Mouse (Mus musculus): ENCODE results near the gene Lurap1. TPM values are rescaled to one million over a fixed set of nuclear protein-coding genes. Genes with fewer than 3 reads are reported as not detected.
A peak's percentile ranks its signal among the peaks of the same experiment; 100 is the strongest.

The Lurap1 gene
- polyA plus RNA-seq, 1 experiment from 2014 or later, result 2.2 TPM

DNA sequence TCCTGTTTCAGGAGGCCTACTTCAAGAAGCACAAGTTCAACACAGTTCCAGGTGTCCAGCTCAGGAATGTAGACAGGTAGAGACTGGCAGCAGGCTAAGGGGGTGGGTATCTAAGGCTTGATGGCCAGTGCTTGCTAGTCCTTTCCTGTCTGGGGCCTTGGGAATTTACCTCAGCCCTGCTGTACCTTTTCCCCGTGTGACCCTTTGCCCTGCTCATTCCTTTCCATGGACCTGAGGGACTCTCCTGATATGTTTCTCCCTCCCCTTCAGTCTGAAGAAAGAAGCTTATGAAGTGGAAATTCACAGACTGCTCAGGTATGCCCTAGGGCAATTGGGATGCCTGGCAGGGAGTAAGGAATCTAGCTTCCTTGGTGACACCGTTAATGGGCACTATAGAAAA lies 6.7 kb upstream of the Lurap1 start:
- H3K36me3 ChIP-seq, result peaks cover 72% of the 10 kb centered on the region
- 96% methylated on average over 2 of the region's 2 CpGs for WGBS

DNA sequence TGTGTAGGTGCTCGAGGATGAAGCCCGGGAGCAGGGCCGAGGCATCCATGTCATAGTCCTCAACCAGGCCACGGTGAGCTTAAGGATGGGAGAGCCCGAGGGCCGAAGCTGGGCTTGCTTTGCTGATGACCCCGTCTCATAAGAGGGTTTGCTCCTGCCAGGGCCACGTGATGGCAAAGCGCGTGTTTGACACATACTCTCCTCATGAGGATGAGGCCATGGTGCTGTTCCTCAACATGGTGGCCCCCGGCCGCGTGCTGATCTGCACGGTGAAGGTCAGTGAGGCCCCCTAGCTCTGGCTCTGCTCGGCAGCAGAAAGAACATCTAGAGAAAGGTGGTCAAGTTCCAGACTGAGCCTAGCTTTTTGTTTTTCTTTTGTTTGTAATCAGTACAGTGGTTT lies 1.6 kb upstream of the Lurap1 start:
- H3K4me1 ChIP-seq (replicated peaks), result peaks cover 18% of the 10 kb centered on the region
- no peaks in the 10 kb centered on the region; the same call in 1 of the 2 replicates for H3K27me3 ChIP-seq
- no peaks in the 10 kb centered on the region for H3K9me3 ChIP-seq
- H3K36me3 ChIP-seq, result peaks cover 60% of the 10 kb centered on the region
- H3K4me3 ChIP-seq (replicated peaks), result no peak overlapping the region
- 94% methylated on average over 15 of the region's 15 CpGs for whole genome bisulfite sequencing
- peak overlapping the region; percentile 29; the same call in 1 of the 2 replicates for H3K9ac ChIP-seq (replicated peaks)
- no peak for ATAC-seq
- no peak overlapping the region for H3K4me2 ChIP-seq (replicated peaks)
- no peak overlapping the region; the same call in 1 of the 2 replicates for H3K27ac ChIP-seq

More for the DNA sequence above, 6.7 kb upstream of the Lurap1 start:
- no peak overlapping the region for H3K9ac ChIP-seq (replicated peaks)
- no peaks in the 10 kb centered on the region for H3K27me3 ChIP-seq
- H3K9me3 ChIP-seq, result no peaks in the 10 kb centered on the region
- ATAC-seq, result no peak
- no peaks in the 10 kb centered on the region for H3K4me1 ChIP-seq (replicated peaks)
- H3K4me3 ChIP-seq (replicated peaks), result no peak overlapping the region
- H3K27ac ChIP-seq, result no peak overlapping the region
- H3K4me2 ChIP-seq (replicated peaks), result no peak overlapping the region

DNA sequence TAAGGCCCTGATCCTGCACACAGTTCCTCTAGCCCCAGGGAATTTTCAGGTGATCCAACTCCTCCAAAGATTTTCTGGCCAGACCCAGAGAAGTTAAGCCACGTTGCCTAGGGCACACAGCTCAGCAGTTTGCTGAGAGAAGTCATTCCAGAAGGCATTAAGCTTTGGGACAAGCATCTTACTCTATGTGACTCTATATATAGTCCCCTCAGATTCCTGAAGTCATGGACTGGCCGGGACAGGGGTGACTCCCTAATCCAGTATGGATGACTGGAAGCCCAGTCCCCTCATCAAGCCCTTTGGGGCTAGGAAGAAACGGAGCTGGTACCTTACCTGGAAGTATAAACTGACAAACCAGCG lies 296 bp downstream of the Lurap1 start:
- peak; percentile 19; the same call in 1 of the 2 replicates for ATAC-seq
- Histone ChIP-seq H3K9ac (replicated peaks) (peak overlapping the region; percentile 95), H3K4me1 (replicated peaks) (peaks cover 18% of the 10 kb centered on the region), H3K4me2 (replicated peaks) (peak overlapping the region; percentile 72), H3K36me3 (peaks cover 41% of the 10 kb centered on the region), H3K27ac (peak overlapping the region; percentile 88), H3K4me3 (replicated peaks) (peak overlapping the region; percentile 76), H3K9me3 (no peaks in the 10 kb centered on the region), H3K27me3 (no peaks in the 10 kb centered on the region; the same call in 1 of the 2 replicates)
- WGBS, result 22% methylated on average over 4 of the region's 4 CpGs

DNA sequence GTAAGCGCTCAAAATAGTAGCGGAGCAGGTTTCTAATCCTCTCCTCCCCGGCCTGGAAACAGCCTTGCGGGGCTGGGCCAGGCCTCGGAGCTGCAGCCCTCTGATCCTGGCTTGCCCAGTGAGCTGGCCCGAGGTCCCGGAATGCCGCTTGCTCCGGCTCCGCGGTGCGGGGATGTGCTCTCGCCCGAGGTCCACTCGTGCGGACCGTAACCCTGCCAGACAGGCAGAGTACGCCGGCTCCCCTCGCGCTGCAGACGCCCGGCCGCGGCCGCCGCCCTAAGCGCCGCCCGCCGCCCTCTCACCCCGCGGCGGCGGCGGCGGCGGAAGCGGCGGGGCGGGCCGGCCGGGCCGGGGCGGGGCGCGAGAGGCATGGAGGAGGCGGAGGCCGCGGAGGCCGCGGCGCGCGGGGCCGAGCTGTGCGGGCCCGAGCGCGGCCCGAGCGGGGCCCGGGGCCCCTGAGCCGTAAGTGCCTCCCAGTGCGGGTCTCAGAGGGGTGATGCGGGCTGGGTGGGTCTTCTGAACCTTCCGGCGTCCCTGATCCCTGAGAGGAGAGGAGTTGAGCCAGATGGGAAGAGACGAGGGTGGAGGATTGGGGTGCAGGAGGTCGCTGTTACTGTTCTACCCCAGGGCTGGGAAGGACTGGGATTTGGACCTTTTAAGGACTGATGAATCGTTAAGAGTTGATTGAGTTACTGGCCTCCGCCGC lies 829 bp downstream of the Lurap1 start:
- peak; percentile 93 for ATAC-seq
- H3K4me2 ChIP-seq (replicated peaks), result peak overlapping the region; percentile 72
- under 1% methylated on average over 65 of the region's 73 CpGs for WGBS
- peaks cover 18% of the 10 kb centered on the region for H3K4me1 ChIP-seq (replicated peaks)
- H3K9ac ChIP-seq (replicated peaks), result peak overlapping the region; percentile 95
- H3K4me3 ChIP-seq (replicated peaks), result peak overlapping the region; percentile 76
- no peaks in the 10 kb centered on the region; the same call in 1 of the 2 replicates for H3K27me3 ChIP-seq
- H3K27ac ChIP-seq, result peak overlapping the region; percentile 88
- H3K36me3 ChIP-seq, result peaks cover 36% of the 10 kb centered on the region
- H3K9me3 ChIP-seq, result no peaks in the 10 kb centered on the region

DNA sequence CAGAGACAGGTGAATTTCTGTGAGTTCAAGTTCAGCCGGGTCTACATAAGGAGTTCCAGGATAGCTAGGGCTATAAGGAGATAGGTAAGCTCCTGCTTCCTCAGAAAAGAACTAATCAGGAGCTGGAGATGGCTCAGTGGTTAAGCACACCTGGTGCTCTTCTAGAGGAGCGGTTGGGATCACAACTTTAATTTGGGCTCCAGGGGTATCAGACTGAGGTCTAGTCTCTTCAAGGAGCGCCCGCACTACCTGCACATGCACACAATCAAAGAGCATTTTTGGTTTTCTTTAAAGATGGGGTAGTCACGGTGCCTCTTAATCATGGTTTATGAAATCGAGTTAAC lies 1.4 kb downstream of the Lurap1 start:
- no peaks in the 10 kb centered on the region for H3K9me3 ChIP-seq
- H3K27me3 ChIP-seq, result no peaks in the 10 kb centered on the region; the same call in 1 of the 2 replicates
- peaks cover 30% of the 10 kb centered on the region for H3K36me3 ChIP-seq
- peak overlapping the region; percentile 88 for H3K27ac ChIP-seq
- WGBS, result 18% methylated on average over 6 of the region's 6 CpGs
- peak overlapping the region; percentile 95 for H3K9ac ChIP-seq (replicated peaks)
- H3K4me2 ChIP-seq (replicated peaks), result peak overlapping the region; percentile 72
- ATAC-seq, result peak; percentile 9
- peaks cover 18% of the 10 kb centered on the region for H3K4me1 ChIP-seq (replicated peaks)
- peak overlapping the region; percentile 76 for H3K4me3 ChIP-seq (replicated peaks)

DNA sequence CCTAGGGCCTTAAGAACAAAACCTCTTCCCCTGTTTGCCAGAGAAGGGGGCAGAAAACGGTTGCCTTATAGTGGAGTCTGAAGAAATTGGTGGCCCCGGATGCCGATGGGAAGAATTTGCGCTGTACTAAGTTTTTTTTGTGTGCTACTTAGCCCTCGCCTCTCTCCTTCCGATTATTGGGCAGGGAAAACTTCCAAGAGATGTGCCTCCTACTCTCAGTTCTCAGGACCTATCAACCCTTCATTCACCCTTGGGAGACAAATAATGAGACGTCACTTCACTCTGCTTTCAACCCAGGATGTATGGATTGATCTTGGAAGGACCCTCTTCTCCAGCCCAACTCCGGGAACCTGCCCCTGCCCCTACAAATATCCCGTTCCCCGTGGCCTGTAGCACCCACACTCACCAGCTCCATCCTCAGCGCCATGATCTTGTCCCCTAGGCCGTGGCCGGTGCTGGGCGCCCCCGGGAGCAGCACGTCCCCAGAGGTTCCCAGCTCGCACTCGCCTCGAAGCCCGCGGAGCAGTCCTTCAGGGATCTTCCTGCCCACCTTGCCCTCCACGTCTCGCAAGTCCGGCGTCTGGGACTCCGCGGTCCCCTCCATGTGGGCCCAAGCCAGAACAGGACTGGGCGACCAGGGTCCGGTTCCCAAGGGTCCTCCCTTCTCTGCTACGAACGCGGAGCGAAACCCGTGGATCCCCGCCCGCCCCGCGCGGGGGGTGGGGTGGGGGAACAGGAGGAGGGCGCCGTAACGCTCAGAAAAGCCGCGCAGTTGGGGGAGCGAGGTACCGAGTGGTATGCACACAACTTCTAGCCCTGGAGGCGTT lies 7.0 kb downstream of the Lurap1 start:
- H3K36me3 ChIP-seq, result no peaks in the 10 kb centered on the region
- peaks cover 13% of the 10 kb centered on the region for H3K27me3 ChIP-seq
- H3K4me2 ChIP-seq (replicated peaks), result peak overlapping the region; percentile 94
- ATAC-seq, result peak; percentile 80
- under 1% methylated on average over 47 of the region's 47 CpGs for WGBS
- H3K27ac ChIP-seq, result no peak overlapping the region
- peak overlapping the region; percentile 61 for H3K4me3 ChIP-seq (replicated peaks)
- peak overlapping the region; percentile 78 for H3K9ac ChIP-seq (replicated peaks)
- H3K9me3 ChIP-seq, result no peaks in the 10 kb centered on the region
- peaks cover 17% of the 10 kb centered on the region for H3K4me1 ChIP-seq (replicated peaks)

DNA sequence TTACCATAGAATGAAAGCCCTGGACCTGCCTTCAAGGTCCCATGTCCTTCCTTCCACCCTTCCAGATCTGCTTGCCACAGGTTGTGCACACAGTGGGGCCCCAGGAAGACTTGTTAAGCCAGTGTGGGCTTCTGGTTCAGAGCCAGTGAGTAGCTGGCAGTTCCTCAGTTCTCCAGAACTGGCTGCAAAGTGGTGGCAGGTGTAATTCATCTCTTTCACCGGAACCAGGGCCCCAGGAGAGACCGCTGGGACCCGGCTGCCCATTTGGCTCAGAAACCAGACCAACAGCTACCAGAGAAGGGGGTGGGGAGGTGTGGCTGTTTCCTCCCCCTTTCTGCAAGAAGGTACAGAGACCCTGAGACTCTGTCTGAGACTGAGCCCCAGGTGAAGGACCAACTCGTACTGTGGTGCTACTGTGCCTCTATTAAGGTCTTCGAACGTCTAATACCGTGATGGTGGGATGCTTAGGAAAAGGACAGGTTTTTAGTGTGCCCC lies 7.8 kb downstream of the Lurap1 start:
- no peaks in the 10 kb centered on the region for H3K9me3 ChIP-seq
- no peak overlapping the region for H3K27ac ChIP-seq
- peaks cover 13% of the 10 kb centered on the region for H3K27me3 ChIP-seq
- peak overlapping the region; percentile 61 for H3K4me3 ChIP-seq (replicated peaks)
- H3K9ac ChIP-seq (replicated peaks), result 0 out of 2 replicates have a peak overlapping the region, but pooled peaks have one; percentile 78
- H3K4me1 ChIP-seq (replicated peaks), result peaks cover 17% of the 10 kb centered on the region
- ATAC-seq, result no peak
- WGBS, result 16% methylated on average over 7 of the region's 7 CpGs
- no peaks in the 10 kb centered on the region for H3K36me3 ChIP-seq
- peak overlapping the region; percentile 94 for H3K4me2 ChIP-seq (replicated peaks)

DNA sequence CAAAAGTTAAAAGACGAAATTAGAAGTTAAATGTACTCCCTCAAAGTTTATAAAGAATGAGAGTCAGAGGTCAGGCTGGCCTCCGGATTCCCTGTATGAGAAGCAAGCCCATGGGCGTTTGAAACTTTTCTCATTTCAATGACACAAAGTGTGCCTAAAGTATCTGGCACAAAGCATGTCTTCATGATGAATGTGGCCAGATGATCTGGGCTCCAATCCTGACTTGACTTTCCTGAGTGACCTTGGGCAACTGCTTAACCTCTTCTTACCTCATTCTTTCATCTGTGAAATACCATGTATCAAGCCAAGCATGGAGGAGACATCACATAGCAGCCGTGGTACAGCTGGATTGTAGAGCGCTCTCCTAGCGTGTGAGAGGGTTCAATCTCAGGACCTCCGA lies 8.9 kb downstream of the Lurap1 start:
- Histone ChIP-seq H3K9me3 (no peaks in the 10 kb centered on the region), H3K36me3 (no peaks in the 10 kb centered on the region), H3K27me3 (peaks cover 13% of the 10 kb centered on the region), H3K4me2 (replicated peaks) (no peak overlapping the region), H3K9ac (replicated peaks) (no peak overlapping the region), H3K4me1 (replicated peaks) (peaks cover 17% of the 10 kb centered on the region), H3K27ac (no peak overlapping the region), H3K4me3 (replicated peaks) (no peak overlapping the region)
- WGBS, result 79% methylated on average over 7 of the region's 7 CpGs
- no peak for ATAC-seq

DNA sequence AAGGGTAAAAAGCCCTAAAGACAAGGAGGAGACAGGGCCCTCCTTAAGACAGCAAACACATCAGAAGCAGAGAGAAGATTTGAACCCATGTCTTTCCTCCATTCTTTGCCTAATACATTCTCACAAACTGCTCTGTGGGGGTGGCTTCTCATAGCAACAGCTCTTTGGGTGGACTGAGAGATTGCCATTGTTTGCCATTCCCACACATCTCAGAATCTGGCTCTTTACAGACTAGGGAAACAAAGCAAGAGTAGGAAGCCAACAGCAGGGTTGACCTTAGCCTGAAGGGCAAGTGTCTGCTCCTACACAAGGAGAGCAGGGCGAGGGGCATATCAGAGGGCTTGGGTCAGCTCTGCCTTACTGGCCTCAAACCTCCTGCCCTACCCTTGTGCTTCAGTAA lies 9.4 kb downstream of the Lurap1 start:
- H3K9ac ChIP-seq (replicated peaks), result no peak overlapping the region
- 75% methylated on average over 1 of the region's 1 CpGs for WGBS
- peaks cover 13% of the 10 kb centered on the region for H3K27me3 ChIP-seq
- no peak overlapping the region for H3K4me2 ChIP-seq (replicated peaks)
- no peak overlapping the region for H3K4me3 ChIP-seq (replicated peaks)
- no peaks in the 10 kb centered on the region for H3K36me3 ChIP-seq
- no peak overlapping the region for H3K27ac ChIP-seq
- H3K4me1 ChIP-seq (replicated peaks), result peaks cover 19% of the 10 kb centered on the region
- no peak for ATAC-seq
- no peaks in the 10 kb centered on the region for H3K9me3 ChIP-seq

DNA sequence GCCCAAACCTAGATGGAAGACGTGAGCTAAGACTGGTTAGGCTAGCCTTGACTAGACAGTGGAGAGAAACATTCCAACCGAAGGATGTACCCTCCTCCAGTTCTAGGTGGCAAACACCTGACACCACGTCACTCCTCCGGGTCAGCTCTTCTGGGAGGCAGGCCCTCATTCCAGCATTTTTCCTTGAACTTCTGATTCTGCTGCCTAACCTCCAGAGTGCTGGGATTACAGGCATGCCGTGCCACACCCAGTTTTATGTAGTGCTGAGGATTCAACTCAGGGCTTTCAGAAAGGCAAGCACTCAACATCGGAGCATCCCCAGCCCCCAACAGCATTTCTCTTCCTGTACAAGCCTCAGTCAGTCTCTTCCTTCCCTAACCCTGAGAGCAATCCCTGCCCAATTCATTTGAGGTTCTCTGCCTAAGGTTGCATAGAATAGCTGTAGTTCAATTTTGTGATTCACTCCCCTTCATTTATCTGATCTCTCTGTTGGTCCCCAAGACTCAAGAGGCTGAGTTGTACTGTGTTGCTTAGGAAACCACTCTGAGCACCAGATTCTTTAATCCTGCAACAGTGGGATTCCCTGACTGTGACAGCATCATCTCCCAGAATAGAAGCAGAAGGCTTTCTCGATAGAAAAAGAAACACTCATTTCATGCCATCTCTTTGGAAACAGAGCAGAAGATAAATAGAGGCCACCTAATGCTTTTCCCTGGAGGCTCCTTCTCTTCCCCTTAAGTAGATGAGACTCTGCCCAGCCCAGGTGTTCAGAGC lies 10.2 kb downstream of the Lurap1 start:
- H3K27me3 ChIP-seq, result peaks cover 13% of the 10 kb centered on the region
- no peak overlapping the region for H3K4me2 ChIP-seq (replicated peaks)
- H3K4me1 ChIP-seq (replicated peaks), result peaks cover 21% of the 10 kb centered on the region
- no peak overlapping the region for H3K9ac ChIP-seq (replicated peaks)
- 85% methylated on average over 7 of the region's 7 CpGs for WGBS
- H3K36me3 ChIP-seq, result no peaks in the 10 kb centered on the region
- H3K9me3 ChIP-seq, result no peaks in the 10 kb centered on the region
- H3K27ac ChIP-seq, result no peak overlapping the region
- no peak overlapping the region for H3K4me3 ChIP-seq (replicated peaks)
- no peak for ATAC-seq

DNA sequence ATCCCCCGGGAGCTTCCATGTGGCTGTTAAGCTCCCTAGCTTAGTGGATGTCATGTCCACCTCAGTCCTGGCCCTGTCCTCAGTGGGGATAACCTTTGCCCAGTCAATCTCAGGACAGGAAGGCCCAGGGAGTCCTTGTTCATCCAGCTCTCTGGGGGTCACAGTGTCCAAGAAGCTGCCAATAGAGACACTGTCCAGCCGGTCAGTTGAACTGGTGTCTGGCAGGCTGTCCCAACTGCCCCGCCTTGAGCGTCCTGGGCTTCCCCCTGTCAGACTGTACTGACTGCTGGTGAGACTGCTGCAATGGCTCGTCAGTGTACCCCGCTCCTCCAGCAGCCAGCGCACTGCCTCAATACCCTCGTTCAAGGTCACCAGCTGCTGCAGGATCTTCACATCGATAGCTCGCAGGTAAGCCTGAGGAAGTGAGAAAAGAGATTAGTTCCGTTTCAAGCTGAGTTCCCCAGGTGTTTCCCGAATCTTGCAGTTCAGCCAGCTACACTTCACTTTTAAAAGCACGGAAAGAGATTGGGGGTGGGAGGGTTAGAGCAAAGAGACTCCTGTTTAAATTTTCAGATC lies 13.6 kb downstream of the Lurap1 start:
- no peak for ATAC-seq
- Histone ChIP-seq H3K9me3 (no peaks in the 10 kb centered on the region), H3K4me3 (replicated peaks) (no peak overlapping the region), H3K4me1 (replicated peaks) (peaks cover 4% of the 10 kb centered on the region), H3K27ac (no peak overlapping the region), H3K9ac (replicated peaks) (no peak overlapping the region), H3K4me2 (replicated peaks) (no peak overlapping the region), H3K36me3 (no peaks in the 10 kb centered on the region), H3K27me3 (peaks cover 6% of the 10 kb centered on the region)
- WGBS, result 54% methylated on average over 13 of the region's 13 CpGs

All from midbrain, embryonic 13.5 days (tissue).